Mouse (Mus musculus) MEL (cell line): ENCODE measurements around the gene Siglecg.

Source experiments
- BHLHE40 ChIP-seq: IDR thresholded peaks from 2 replicates; pipeline ENCODE4 v1.6.1; 2012; ENCODE audit warnings: low read depth, mild to moderate bottlenecking, inconsistent platforms, low read length, improper control_type of control experiment, borderline replicate concordance
- CHD1 ChIP-seq: IDR thresholded peaks from 2 replicates; pipeline ENCODE4 v1.6.1; 2012; ENCODE audit warnings: low read depth, mild to moderate bottlenecking, inconsistent platforms, low read length, improper control_type of control experiment
- CHD2 ChIP-seq: IDR thresholded peaks from 2 replicates; pipeline ENCODE4 v1.6.1; 2011; ENCODE audit warnings: low read length, improper control_type of control experiment
- CTCF ChIP-seq, 3 experiments: IDR thresholded peaks in 2 of 3; conservative IDR thresholded peaks in 1 of 3; 2 replicates each; pipeline ENCODE4 v1.5.1; 2011 to 2012; ENCODE audit warnings: low read length in 3 of 3, low read depth in 2 of 3, mild to moderate bottlenecking in 2 of 3, improper control_type of control experiment in 1 of 3, inconsistent platforms in 1 of 3, mixed read lengths in 1 of 3, moderate library complexity in 1 of 3; ENCODE audit not compliant: control insufficient read depth in 1 of 3, insufficient read depth in 1 of 3, poor library complexity in 1 of 3, severe bottlenecking in 1 of 3
- EP300 ChIP-seq, 2 experiments: IDR thresholded peaks; 2 replicates each; pipeline ENCODE4 v1.6.1; 2011; ENCODE audit warnings: improper control_type of control experiment in 2 of 2, low read length in 2 of 2, low read depth in 1 of 2, mild to moderate bottlenecking in 1 of 2
- GATA1 ChIP-seq: IDR thresholded peaks from 2 replicates; pipeline ENCODE4 v1.6.1; 2011; ENCODE audit warnings: low read depth, low read length, improper control_type of control experiment
- HCFC1 ChIP-seq: IDR thresholded peaks from 2 replicates; pipeline ENCODE4 v1.6.1; 2012; ENCODE audit warnings: low read depth, mild to moderate bottlenecking, inconsistent platforms, low read length, improper control_type of control experiment, moderate library complexity
- MAZ ChIP-seq: IDR thresholded peaks from 2 replicates; pipeline ENCODE4 v1.6.1; 2012; ENCODE audit warnings: low read depth, mild to moderate bottlenecking, inconsistent platforms, low read length, improper control_type of control experiment
- MYC ChIP-seq: IDR thresholded peaks from 2 replicates; pipeline ENCODE4 v1.6.1; 2011; ENCODE audit warnings: low read depth, mild to moderate bottlenecking, low read length, improper control_type of control experiment, moderate library complexity
- POLR2A ChIP-seq, 2 experiments: IDR thresholded peaks; 2 replicates each; pipeline ENCODE4 v1.6.1; 2011 to 2012; ENCODE audit warnings: low read length in 2 of 2, mild to moderate bottlenecking in 2 of 2, control low read depth in 1 of 2, improper control_type of control experiment in 1 of 2, low read depth in 1 of 2, moderate library complexity in 1 of 2; ENCODE audit not compliant: control insufficient read depth in 1 of 2, insufficient read depth in 1 of 2, poor library complexity in 1 of 2
- SIN3A ChIP-seq: IDR thresholded peaks from 2 replicates; pipeline ENCODE4 v1.6.1; 2012; ENCODE audit warnings: low read length, improper control_type of control experiment, inconsistent platforms
- UBTF ChIP-seq: IDR thresholded peaks from 2 replicates; pipeline ENCODE4 v1.6.1; 2012; ENCODE audit warnings: low read depth, mild to moderate bottlenecking, inconsistent platforms, low read length, improper control_type of control experiment, moderate library complexity, borderline replicate concordance; ENCODE audit not compliant: insufficient read depth
- ZC3H11A ChIP-seq: IDR thresholded peaks from 2 replicates; pipeline ENCODE4 v1.6.1; 2012; ENCODE audit warnings: low read depth, mild to moderate bottlenecking, inconsistent platforms, low read length, improper control_type of control experiment
- ZKSCAN1 ChIP-seq: IDR thresholded peaks from 2 replicates; pipeline ENCODE4 v1.6.1; 2012; ENCODE audit warnings: low read depth, mild to moderate bottlenecking, inconsistent platforms, low read length, improper control_type of control experiment, moderate library complexity

GRCm38 (mm10) chr7:43443917-43444293 is 35.9 kb downstream of the Siglecg start, which contains the start of the genes Etfb and Gm45233:
- TF ChIP-seq UBTF (no peak), GATA1 (peak; percentile 27), MYC (peak; percentile 37; the same call in 1 of the 2 replicates), SIN3A (0 out of 2 replicates have a peak, but pooled peaks have one; percentile 8), CHD2 (no peak), CTCF (IDR thresholded peaks at IDR 0.05 in 2 of 3, conservative IDR thresholded peaks at IDR 0.05 in 1 of 3; ENCODE audit: control insufficient read depth in 1 of 3, insufficient read depth in 1 of 3, low read depth in 2 of 3, low read length in 3 of 3, poor library complexity in 1 of 3, severe bottlenecking in 1 of 3) (no peak), EP300 (IDR thresholded peaks at IDR 0.05; ENCODE audit: low read depth in 1 of 2, low read length in 2 of 2) (no peak), POLR2A (IDR thresholded peaks at IDR 0.05; ENCODE audit: control insufficient read depth in 1 of 2, insufficient read depth in 1 of 2, low read depth in 1 of 2, low read length in 2 of 2, poor library complexity in 1 of 2) (peak; percentile 67 to 69; a peak in 3 of 4 replicates), ZC3H11A (no peak), CHD1 (no peak), HCFC1 (no peak; the same call in none of the 2 replicates), MAZ (no peak), BHLHE40 (no peak), ZKSCAN1 (no peak)
